Mouse (Mus musculus): ENCODE data around the gene Slc27a1.

GRCm38 (mm10) chr8:71552770-71553169 lies 15.9 kb upstream of the Slc27a1 start:
- TF ChIP-seq GATA1 (IDR thresholded peaks at IDR 0.05; ENCODE audit: borderline replicate concordance, low read length) (no peak), FLI1 (IDR thresholded peaks at IDR 0.05; ENCODE audit: low read length) (no peak)

All from megakaryocyte, embryonic 14.5 days (primary cell).